Mouse (Mus musculus): ENCODE results near the gene Psmd1.

GRCm38 (mm10) chr1:86148161-86148560 lies 84.0 kb downstream of the Psmd1 start:
- no peak for TF ChIP-seq CTCF (IDR thresholded peaks at IDR 0.05; ENCODE audit: control insufficient read depth, insufficient read depth, insufficient read length)
- TF ChIP-seq USF1 (IDR thresholded peaks at IDR 0.05; ENCODE audit: low read depth) = no peak
- no peak for TF ChIP-seq MYOD1 (IDR thresholded peaks at IDR 0.05; ENCODE audit: control insufficient read depth, insufficient read length, low read depth)
- TF ChIP-seq MAX (IDR thresholded peaks at IDR 0.05) = no peak
- TF ChIP-seq MYOG (IDR thresholded peaks at IDR 0.05; ENCODE audit: control insufficient read depth, extremely low read depth, insufficient read length) = no peak

Data from C2C12 (cell line).